Mouse (Mus musculus) bone marrow, adult 2 months (tissue): ENCODE measurements at regions not wholly inside any gene's neighbourhood (a gene's known extent, or its start where the extent isn't known, plus 50 kb on each side); places are given as distances from the start of the nearest gene placed in this dataset.
"Not testable (repeated sequence)": the region's sequence is repeated elsewhere in the genome, so short reads cannot be mapped to it uniquely, and the experiment has no call there.

Experiments used
- H3K27ac ChIP-seq: fragments of 200-500 bp; 2 replicates; pipeline ENCODE4 v1.5.1; 2012; ENCODE audit warnings: low read depth, mild to moderate bottlenecking, control low read depth, inconsistent platforms, low read length; ENCODE audit not compliant: control insufficient read depth, poor library complexity, insufficient read depth
- H3K4me1 ChIP-seq: fragments of 200-500 bp; 2 replicates; pipeline ENCODE4 v1.6.1; 2011; ENCODE audit warnings: low read length; ENCODE audit not compliant: control insufficient read depth, insufficient read depth
- H3K4me3 ChIP-seq: fragments of 200-500 bp; replicated peaks from 2 replicates; pipeline ENCODE3; 2011; ENCODE audit warnings: mild to moderate bottlenecking, low read depth, low read length, control low read depth; ENCODE audit not compliant: control insufficient read depth
- CTCF ChIP-seq: fragments of 200-500 bp; IDR thresholded peaks from 2 replicates; pipeline ENCODE4 v1.5.1; 2011; ENCODE audit warnings: low read length, control low read depth; ENCODE audit not compliant: control insufficient read depth, insufficient read depth
- POLR2A ChIP-seq: fragments of 200-500 bp; IDR thresholded peaks from 2 replicates; pipeline ENCODE4 v1.6.1; 2011; ENCODE audit warnings: low read depth, mild to moderate bottlenecking, control low read depth, low read length, borderline replicate concordance; ENCODE audit not compliant: control insufficient read depth
- WGBS: fragments of 180-500 bp; shearing (Covaris S2); methylation state at CpG from one replicate; pipeline ENCODE4 v1.1.7; 2018; 5-methylcytosine and 5-hydroxymethylcytosine counted together

DNA sequence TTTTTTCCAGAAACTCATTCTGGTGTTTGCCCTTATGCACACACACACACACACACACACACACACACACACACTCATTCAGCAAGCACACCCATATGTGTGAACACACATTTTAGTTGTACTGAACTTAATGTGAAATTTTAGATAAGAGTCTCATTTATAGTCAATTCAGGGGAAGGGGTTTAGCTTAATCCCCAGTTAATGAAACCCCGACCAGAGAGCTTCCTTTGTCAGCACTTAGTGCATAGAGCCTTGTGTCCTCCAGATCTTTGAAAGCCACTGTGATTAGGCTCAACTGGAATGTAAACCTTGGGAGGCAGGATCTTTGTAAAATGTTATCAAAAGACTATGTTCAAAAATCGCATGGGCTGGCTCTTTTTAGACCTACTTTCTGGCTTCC lies 53.4 kb downstream of the Rps12 start:
- Histone ChIP-seq H3K4me1 (no peaks in the 10 kb centered on the region), H3K4me3 (no peak overlapping the region), H3K27ac (no peak overlapping the region)
- TF ChIP-seq POLR2A = no peak
- TF ChIP-seq CTCF = no peak
- WGBS = 65% methylated on average over 2 of the region's 2 CpGs

GRCm38 (mm10) chr10:23725960-23726714 lies 60.9 kb downstream of the Rps12 start:
- H3K4me1 ChIP-seq, H3K27ac ChIP-seq, H3K4me3 ChIP-seq: not testable (repeated sequence)
- 79% methylated on average over 28 of the region's 28 CpGs for WGBS

GRCm38 (mm10) chr10:23718124-23718523 lies 69.0 kb downstream of the Rps12 start:
- Histone ChIP-seq H3K4me1 (no peaks in the 10 kb centered on the region), H3K27ac (no peak overlapping the region), H3K4me3 (no peak overlapping the region)
- no peak for TF ChIP-seq CTCF
- no peak for TF ChIP-seq POLR2A
- WGBS = 87% methylated on average over 7 of the region's 7 CpGs

DNA sequence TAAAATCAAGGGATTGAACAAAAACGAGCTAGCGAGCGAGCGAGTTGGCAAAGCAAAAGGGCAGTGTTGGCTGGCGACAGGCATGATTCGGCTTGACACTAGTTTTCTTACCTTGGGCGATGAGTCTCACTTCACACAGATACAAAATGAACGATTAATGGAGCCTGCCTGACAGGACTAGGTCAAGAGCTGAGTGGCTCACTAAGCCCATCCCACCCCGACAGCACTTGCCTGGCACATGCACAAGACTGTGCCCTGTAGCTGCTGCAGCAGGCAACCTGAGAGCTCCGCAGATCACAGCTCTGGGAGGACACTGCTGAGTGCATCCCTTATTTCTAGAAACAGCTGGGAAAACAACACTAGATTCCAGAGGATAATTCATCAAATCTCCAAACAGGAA lies 71.6 kb downstream of the Rps12 start:
- H3K4me1 ChIP-seq = no peaks in the 10 kb centered on the region
- H3K4me3 ChIP-seq = no peak overlapping the region
- TF ChIP-seq POLR2A (no peak), CTCF (no peak)
- WGBS = 88% methylated on average over 10 of the region's 10 CpGs
- no peak overlapping the region for H3K27ac ChIP-seq

- 86% methylated on average over 7 of the region's 7 CpGs for WGBS
- TF ChIP-seq POLR2A = no peak
- no peak for TF ChIP-seq CTCF
- Histone ChIP-seq H3K27ac (no peak overlapping the region), H3K4me1 (no peaks in the 10 kb centered on the region), H3K4me3 (no peak overlapping the region)
Observed at GRCm38 (mm10) chr10:23715101-23715500, 72.0 kb downstream of the Rps12 start.

DNA sequence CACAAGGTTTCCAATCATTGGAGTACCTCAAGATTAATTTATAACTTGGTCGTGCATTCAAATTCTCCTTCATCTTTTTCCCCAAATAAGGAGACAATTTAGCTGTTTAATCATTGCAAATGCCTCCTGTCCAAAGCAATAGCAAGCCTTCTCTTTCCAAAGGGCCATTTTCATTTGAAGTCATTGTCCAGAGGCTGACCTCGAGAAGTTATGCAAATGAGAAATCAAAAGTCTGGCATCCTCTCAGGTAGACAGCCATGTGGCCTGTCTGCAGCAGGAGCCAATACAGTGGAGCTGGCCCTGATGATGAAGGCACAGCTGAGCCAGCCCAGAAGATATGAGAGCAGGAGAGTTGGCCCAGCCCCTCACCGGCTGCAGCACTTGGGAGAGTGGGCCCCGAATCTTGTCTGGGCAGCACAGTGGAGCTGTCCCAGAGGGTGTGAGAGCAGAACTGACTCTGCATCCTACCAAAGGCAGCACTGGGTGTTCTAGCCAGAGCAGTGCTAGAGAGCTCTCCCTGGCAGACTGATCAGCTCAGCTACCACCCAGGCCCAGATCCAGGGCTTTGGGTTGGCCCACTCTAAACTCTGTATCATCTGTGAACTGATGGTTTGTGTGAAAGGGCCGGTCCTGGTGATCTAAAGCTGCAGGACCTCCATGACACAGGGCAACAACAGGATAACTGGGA lies 74.2 kb downstream of the Rps12 start:
- Histone ChIP-seq H3K4me3 (no peak overlapping the region), H3K4me1 (no peaks in the 10 kb centered on the region), H3K27ac (no peak overlapping the region)
- WGBS = 70% methylated on average over 5 of the region's 5 CpGs
- TF ChIP-seq CTCF (no peak), POLR2A (no peak)

DNA sequence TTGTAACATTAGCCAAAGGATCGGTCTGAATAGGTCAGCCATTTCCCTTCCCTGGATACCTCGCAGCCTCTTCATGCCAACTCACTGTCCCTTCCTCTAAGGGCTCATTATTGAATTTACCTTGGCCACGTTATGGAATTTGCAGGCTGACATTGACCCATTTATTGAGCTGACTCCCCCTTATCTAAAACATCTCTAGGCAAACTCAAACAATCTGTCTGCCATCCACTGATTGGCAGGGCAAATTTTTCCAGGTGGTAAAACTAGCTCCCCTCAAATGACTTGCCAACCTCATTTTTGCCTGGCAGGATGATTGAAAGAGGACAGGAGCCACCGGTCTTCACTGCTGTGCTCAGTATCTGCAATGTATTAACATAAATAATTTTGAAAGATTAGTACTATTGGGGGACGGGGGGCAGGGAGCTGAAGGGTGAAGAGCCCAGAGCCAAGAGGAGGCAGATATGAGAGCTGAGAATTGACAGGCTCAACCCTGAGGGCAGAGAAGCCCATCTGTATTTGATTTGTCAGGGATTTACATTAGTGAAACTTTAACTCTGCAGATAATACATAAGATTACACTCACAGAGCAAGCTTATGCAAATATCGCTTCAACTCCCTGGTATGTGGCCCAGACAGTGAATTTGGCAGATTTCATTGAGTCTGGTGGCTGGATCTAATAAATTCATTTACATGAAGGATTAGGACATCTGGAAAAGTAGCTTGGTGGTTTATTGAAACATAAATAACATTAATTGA lies 75.5 kb downstream of the Rps12 start:
- no peak overlapping the region for H3K27ac ChIP-seq
- no peak overlapping the region for H3K4me3 ChIP-seq
- no peaks in the 10 kb centered on the region for H3K4me1 ChIP-seq
- 80% methylated on average over 6 of the region's 6 CpGs for WGBS
- no peak for TF ChIP-seq POLR2A
- TF ChIP-seq CTCF = no peak

DNA sequence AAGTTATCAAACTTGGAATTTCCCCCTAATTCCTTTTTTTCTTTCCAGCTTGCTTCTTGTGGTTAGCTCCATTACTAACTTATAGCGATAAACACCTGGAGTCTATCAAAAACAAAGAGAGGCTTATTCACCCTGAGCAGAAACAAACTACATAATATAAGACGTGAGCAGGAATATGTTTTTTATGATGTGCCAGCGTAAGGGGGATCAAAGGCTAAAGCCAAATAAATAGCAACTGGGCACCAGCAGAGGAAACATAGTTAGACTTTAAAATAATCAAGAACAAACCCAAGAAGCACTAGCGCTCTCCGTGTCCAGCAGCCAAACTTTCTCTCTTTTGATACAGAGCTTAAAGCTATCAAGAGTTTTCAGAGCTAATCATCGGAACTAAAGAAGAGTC lies 76.1 kb downstream of the Rps12 start:
- Histone ChIP-seq H3K4me3 (no peak overlapping the region), H3K27ac (no peak overlapping the region), H3K4me1 (no peaks in the 10 kb centered on the region)
- TF ChIP-seq CTCF = no peak
- 82% methylated on average over 6 of the region's 6 CpGs for WGBS

DNA sequence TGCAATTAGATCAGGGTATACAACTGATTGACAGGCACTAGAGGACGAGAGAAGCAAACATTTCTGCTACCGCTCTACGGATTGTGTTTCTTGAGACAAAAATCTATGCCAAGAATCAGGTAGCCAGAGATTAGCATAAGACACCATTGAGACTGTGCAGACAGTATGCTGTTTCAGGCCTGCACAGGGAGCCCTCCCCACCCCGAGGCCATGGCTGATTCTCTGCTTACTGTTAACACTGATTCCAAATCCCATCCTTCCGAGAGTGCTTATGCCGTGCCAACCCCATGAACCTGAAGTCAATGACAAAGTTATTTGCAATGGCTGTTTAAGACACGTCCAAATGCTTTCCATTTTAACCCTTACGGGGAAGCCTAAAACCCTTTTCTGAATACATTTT lies 78.8 kb downstream of the Rps12 start:
- no peaks in the 10 kb centered on the region for H3K4me1 ChIP-seq
- H3K27ac ChIP-seq = no peak overlapping the region
- 84% methylated on average over 8 of the region's 8 CpGs for WGBS
- H3K4me3 ChIP-seq = no peak overlapping the region
- no peak for TF ChIP-seq POLR2A
- TF ChIP-seq CTCF = no peak
